ENCODE assay signal across 9 mouse cellular contexts in genomic region chr4:139489946-139490345, GRCm38 (mm10). TPM values are rescaled to one million over a fixed set of nuclear protein-coding genes. Genes with fewer than 3 reads are reported as not detected.
DNase-seq lines count a peak whose midpoint lies in the region.
"Had no signal": no experiment of that assay in that cellular context is flagged by ENCODE, and none has a peak within 500 bp of the region (broad histone marks: within the 10 kb centered on the region; RNA-seq: fewer than 3 reads in every experiment).

No protein-coding gene starts in this region.

- intact Hi-C loops in left cerebral cortex, postnatal 4 days (cut with DNase I): loop anchor here (10.0 kb wide), 1 partner anchor 135 kb away; the partner anchor contains the start of gene Aldh4a1
- intact Hi-C loops in left cerebral cortex, postnatal 36 days (cut with DNase I): loop anchor here (5.0 kb wide), 1 partner anchor 82 kb away; no protein-coding TSS in a partner anchor

- DNase-seq in frontal cortex, postnatal 36 days (ENCODE audit: low spot score in 2 of 2): peak; percentile 26 to 56
- DNase-seq in frontal cortex, postnatal 14 days (ENCODE audit: low spot score in 2 of 2): no peak
- DNase-seq in left cerebral cortex, postnatal 4 days: peak; percentile 78
- no peak for DNase-seq in left cerebral cortex, postnatal 36 days (ENCODE audit: low spot score in 2 of 2)
- DNase-seq in cerebellum, postnatal 10 days: peak; percentile 84 to 88
- peak; percentile 43 to 57 for DNase-seq in layer of hippocampus, postnatal 14 days (ENCODE audit: low spot score in 2 of 2)
- DNase-seq in spleen, postnatal 10 days (ENCODE audit: low spot score in 2 of 2): no peak
- no peak for DNase-seq in adrenal gland, postnatal 36 days
- DNase-seq: adrenal gland, adult 8-10 months had no signal

RNA-seq across cellular contexts. Expression of gene Iffo2, which starts 40.4 kb away (rescaled TPM):
- total RNA-seq in left cerebral cortex, postnatal 4 days (2021): 10 to 100 TPM; 24.2 to 26.3 TPM
- total RNA-seq in left cerebral cortex, postnatal 36 days (2021): 10 to 100 TPM; 15.7 to 18.8 TPM
- 10 to 100 TPM; 17.5 to 17.8 TPM for total RNA-seq in layer of hippocampus, postnatal 14 days (2021)
- 10 to 100 TPM; 11.3 to 11.4 TPM for total RNA-seq in adrenal gland, postnatal 36 days (2021)

Comparison
In these comparisons a context has a peak if more than half of its experiments do, and no peak if none do; other contexts are left out.
1. DNase-seq: peak in frontal cortex, postnatal 36 days (2 of 2), left cerebral cortex, postnatal 4 days (single experiment), cerebellum, postnatal 10 days (2 of 2) and layer of hippocampus, postnatal 14 days (2 of 2); none in frontal cortex, postnatal 14 days (0 of 2), left cerebral cortex, postnatal 36 days (0 of 2), spleen, postnatal 10 days (0 of 2) and adrenal gland, postnatal 36 days (0 of 2).